10 mouse cellular contexts compared by ENCODE assay signal in the genomic region with DNA sequence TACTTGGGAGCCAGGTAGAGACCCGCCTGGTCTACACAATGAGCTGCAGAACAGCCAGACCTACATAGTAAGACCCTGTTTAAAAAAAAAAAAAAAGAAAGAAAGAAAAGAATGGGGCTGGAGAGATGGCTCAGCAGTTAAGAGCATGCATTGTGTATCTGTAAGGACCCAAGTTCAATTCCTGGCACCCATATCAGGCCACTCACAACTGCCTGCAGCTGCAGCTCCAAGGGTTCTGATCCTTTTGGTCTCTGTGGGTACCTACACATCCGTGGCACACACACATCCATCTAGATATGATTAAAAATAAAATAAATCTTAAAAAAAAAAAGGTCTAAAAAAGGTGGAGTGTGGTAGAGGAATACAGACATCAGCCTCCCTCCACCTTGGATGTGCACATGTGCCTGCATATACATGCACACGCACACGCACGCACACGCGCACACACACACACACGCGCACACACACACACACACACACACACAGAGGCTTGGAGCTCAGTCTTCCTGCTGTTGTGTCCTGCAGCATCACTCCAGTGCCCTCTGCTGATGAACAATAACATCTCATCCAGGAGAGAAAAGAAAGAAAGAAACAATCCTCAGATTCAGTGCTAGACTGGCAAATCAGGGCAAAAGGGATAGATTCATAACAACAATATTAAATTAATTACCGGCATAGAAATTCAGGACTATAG. TPM values are rescaled to one million over a fixed set of nuclear protein-coding genes. Genes with fewer than 3 reads are reported as not detected.
DNase-seq lines count a peak whose midpoint lies in the region; TF ChIP-seq lines count a peak whose summit lies in the region.
"Had no signal": no experiment of that assay in that cellular context is flagged by ENCODE, and none has a peak within 500 bp of the region (broad histone marks: within the 10 kb centered on the region; RNA-seq: fewer than 3 reads in every experiment).

No protein-coding gene starts in this region.

- peak; percentile 29; the same call in 1 of the 2 replicates for TF ChIP-seq CTCF in gastrocnemius, adult 2 months (IDR thresholded peaks at IDR 0.05)

- no peak for DNase-seq in gastrocnemius, adult 2 months
- DNase-seq in gastrocnemius, adult 18-20 months (ENCODE audit: low spot score), result no peak
- peak; percentile 13 for DNase-seq in left cerebral cortex, postnatal 4 days
- DNase-seq in left cerebral cortex, adult 11 months (ENCODE audit: low spot score), result no peak
- peak; percentile 51 for DNase-seq in ES-CJ7 (ENCODE audit: low read depth, low spot score)
- DNase-seq in induced T-regulatory cell, adult 2 months (ENCODE audit: low read depth), result peak; percentile 39
- no peak for DNase-seq in ovary, postnatal 14 days (ENCODE audit: low spot score)
- no peak for DNase-seq in gastrocnemius, postnatal 36 days

- no peak overlapping the region for H3K27ac ChIP-seq in gastrocnemius, adult 2 months
- H3K27ac ChIP-seq: forebrain, embryonic 15.5 days; limb, embryonic 15.5 days had no signal

- intact Hi-C loops in gastrocnemius, adult 2 months (cut with DNase I), result no loop called here
- intact Hi-C loops in left cerebral cortex, postnatal 4 days (cut with DNase I), result no loop called here
- intact Hi-C loops in gastrocnemius, postnatal 36 days (cut with DNase I), result no loop called here

- no peak overlapping the region for H3K4me3 ChIP-seq in gastrocnemius, adult 2 months
- H3K4me3 ChIP-seq: forebrain, embryonic 15.5 days; limb, embryonic 15.5 days had no signal

RNA-seq across cellular contexts. Expression of gene Ccdc171, which starts 10.2 kb away (rescaled TPM):
- under 1 TPM; 0.59 to 0.70 TPM for total RNA-seq in gastrocnemius, adult 2 months (2021)
- under 1 TPM; 0.52 to 0.94 TPM for total RNA-seq in gastrocnemius, adult 18-20 months (2021)
- total RNA-seq in left cerebral cortex, postnatal 4 days (2021), result 1 to 10 TPM; 4.2 to 5.6 TPM
- total RNA-seq in gastrocnemius, postnatal 36 days (2021), result 1 to 10 TPM; 1.0 to 1.1 TPM

RNA-seq across cellular contexts. Expression of gene Psip1, which starts 28.9 kb away (rescaled TPM):
- 10 to 100 TPM; 14.8 to 19.4 TPM for total RNA-seq in gastrocnemius, adult 2 months (2021)
- total RNA-seq in gastrocnemius, adult 18-20 months (2021), result 10 to 100 TPM; 15.8 to 17.2 TPM
- total RNA-seq in left cerebral cortex, postnatal 4 days (2021), result 100 to 1,000 TPM; 271 to 277 TPM
- total RNA-seq in gastrocnemius, postnatal 36 days (2021), result 10 to 100 TPM; 15.0 to 17.4 TPM

Comparison
In these comparisons a context has a peak if more than half of its experiments do, and no peak if none do; other contexts are left out.
1. DNase-seq: peak in left cerebral cortex, postnatal 4 days (single experiment), ES-CJ7 (single experiment) and induced T-regulatory cell, adult 2 months (single experiment); none in gastrocnemius, adult 2 months (single experiment), gastrocnemius, adult 18-20 months (single experiment), left cerebral cortex, adult 11 months (single experiment), ovary, postnatal 14 days (single experiment) and gastrocnemius, postnatal 36 days (0 of 2).
2. RNA of gene Psip1, which starts 28.9 kb away (total RNA-seq): 271 to 277 TPM in left cerebral cortex, postnatal 4 days; 14.8 to 19.4 TPM in gastrocnemius, adult 2 months, 15.0 to 17.4 TPM in gastrocnemius, postnatal 36 days and 15.8 to 17.2 TPM in gastrocnemius, adult 18-20 months; every median in the first group is over 10 times any median in the second.